Mouse (Mus musculus) kidney, postnatal 0 days (tissue): Measurements from ENCODE around the gene Otulinl. TPM values are rescaled to one million over a fixed set of nuclear protein-coding genes. Genes with fewer than 3 reads are reported as not detected.

Experiments used
- ATAC-seq: fragments of 200-750 bp; cut with Nextera tagmentation; replicated peaks from 2 replicates; pipeline ENCODE4 v1.8.0; 2017; ENCODE audit warnings: low read depth, moderate number of reproducible peaks, moderate TSS enrichment, moderate library complexity; ENCODE audit not compliant: low FRiP score
- DNase-seq: peaks from one replicate; pipeline ENCODE4 v3.0.0-alpha.2; 2016; ENCODE audit warnings: low spot score
- H3K27ac ChIP-seq: fragments of 300-500 bp; sonication (generic); 2 replicates; pipeline ENCODE4 v1.5.1; 2014; ENCODE audit warnings: mild to moderate bottlenecking
- H3K27me3 ChIP-seq: fragments of 300-500 bp; sonication (generic); 2 replicates; pipeline ENCODE4 v1.6.1; 2014; ENCODE audit warnings: low read length, mixed read lengths; ENCODE audit not compliant: insufficient read depth
- H3K36me3 ChIP-seq: fragments of 300-500 bp; sonication (generic); 2 replicates; pipeline ENCODE4 v1.6.1; 2014; ENCODE audit warnings: low read length, mixed read lengths; ENCODE audit not compliant: insufficient read depth
- H3K4me1 ChIP-seq: fragments of 300-500 bp; sonication (generic); replicated peaks from 2 replicates; pipeline ENCODE4 v1.6.1; 2014; ENCODE audit warnings: antibody characterized with exemption, low read length, mixed read lengths; ENCODE audit not compliant: insufficient read depth
- H3K4me2 ChIP-seq: fragments of 300-500 bp; sonication (generic); 2 replicates; pipeline ENCODE4 v1.6.1; 2014; ENCODE audit warnings: mild to moderate bottlenecking, low read length, moderate library complexity, mixed read lengths
- H3K4me3 ChIP-seq: fragments of 300-500 bp; sonication (generic); replicated peaks from 2 replicates; pipeline ENCODE4 v1.5.1; 2014; ENCODE audit warnings: low read depth, low read length
- H3K9ac ChIP-seq: fragments of 300-500 bp; sonication (generic); 2 replicates; pipeline ENCODE4 v1.6.1; 2014; ENCODE audit warnings: low read depth, low read length
- H3K9me3 ChIP-seq: fragments of 300-500 bp; sonication (generic); replicated peaks from 2 replicates; pipeline ENCODE4 v1.6.1; 2016; ENCODE audit warnings: low read length, inconsistent platforms, mixed read lengths
- CTCF ChIP-seq: IDR thresholded peaks from 2 replicates; pipeline ENCODE4 v1.5.1; 2016; ENCODE audit warnings: antibody characterized with exemption, low read depth, mild to moderate bottlenecking, moderate library complexity
- WGBS: fragments of 180-500 bp; shearing (Covaris S2); extraction: QIAGEN DNeasy Blood & Tissue Kit; methylation state at CpG from one replicate; pipeline ENCODE4 v1.1.7; 2014; 5-methylcytosine and 5-hydroxymethylcytosine counted together
- polyA plus RNA-seq: library from polyadenylated mRNA; unstranded; fragments of >200 nt; fragmentation: Nextera tagmentation; extraction: Ambion mirVana; gene quantifications from 2 replicates; pipeline ENCODE4 v1.2.1, GENCODE M21; 2015

Otulinl gene
- polyA plus RNA-seq, 1 experiment from 2014 or later, result 28.4 TPM

DNA sequence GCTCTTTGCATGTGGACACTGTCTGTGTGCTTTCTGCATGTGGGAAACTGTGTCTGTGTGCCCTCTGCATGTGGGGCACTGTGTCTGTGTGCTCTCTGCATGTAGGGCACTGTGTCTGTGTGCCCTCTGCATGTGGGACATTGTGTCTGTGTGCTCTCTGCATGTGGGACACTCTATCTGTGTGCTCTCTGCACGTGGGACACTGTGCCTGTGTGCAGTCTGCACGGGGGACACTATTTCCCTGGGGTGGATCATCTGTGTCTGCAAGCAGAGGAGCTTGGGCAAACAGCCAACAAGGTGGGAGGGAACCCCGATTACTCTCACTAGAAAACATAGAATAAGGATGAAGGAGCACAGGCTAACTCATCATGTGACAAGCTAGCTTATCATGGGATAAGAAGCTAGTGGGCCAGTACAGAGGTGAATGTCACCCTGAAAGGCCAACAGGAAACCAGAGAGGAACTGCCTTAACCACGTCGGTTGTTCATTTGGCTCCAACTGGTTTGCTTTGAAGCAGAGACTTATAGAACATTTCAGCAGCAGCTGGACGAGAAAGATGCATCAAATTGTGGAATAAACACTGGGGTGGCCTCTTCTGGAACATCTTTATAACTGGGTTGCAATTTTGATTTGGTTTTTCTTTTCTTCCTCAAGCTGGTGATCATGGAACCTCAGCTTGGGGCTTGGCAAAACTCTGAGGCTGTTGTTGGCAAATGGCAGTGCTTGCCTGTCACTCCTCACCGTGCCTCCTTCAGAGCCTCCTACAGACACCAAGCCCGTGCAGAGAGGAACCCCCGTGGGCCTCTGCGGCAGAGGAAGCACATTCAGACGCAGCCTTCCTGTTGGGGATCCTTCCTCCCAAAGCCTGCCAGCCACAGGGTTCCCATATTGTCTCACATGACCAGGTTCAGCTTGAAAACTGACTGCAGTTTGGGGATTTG, 20.9 kb upstream of the Otulinl start:
- ATAC-seq (no peak), DNase-seq (no peak)
- Histone ChIP-seq H3K27ac (peak overlapping the region; percentile 54), H3K9me3 (no peaks in the 10 kb centered on the region), H3K9ac (no peak overlapping the region), H3K4me1 (no peaks in the 10 kb centered on the region), H3K27me3 (no peaks in the 10 kb centered on the region), H3K4me3 (no peak overlapping the region), H3K36me3 (no peaks in the 10 kb centered on the region), H3K4me2 (no peak overlapping the region)
- TF ChIP-seq CTCF, result no peak
- WGBS, result 26% methylated on average over 11 of the region's 11 CpGs

DNA sequence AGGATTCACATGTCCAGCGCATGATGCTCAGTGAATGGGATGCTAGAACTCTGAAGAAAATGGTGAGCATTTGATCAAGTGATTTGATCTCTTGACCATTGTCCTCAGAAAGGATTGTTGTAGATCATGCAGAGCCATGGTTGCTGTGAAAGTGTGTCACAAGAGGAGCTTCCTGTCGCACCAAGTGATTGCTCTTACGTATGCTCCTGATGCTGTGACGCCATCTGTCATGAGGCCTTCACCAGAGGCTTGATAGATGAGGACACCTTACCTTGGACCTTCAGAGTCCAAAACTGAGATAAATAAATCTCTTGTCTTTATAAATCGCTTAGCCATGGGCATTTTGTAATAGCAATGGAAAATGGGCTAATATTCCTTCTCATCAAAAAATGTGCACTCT, 16.3 kb upstream of the Otulinl start:
- WGBS, result 90% methylated on average over 5 of the region's 5 CpGs

GRCm38 (mm10) chr15:27693235-27693634, 11.9 kb upstream of the Otulinl start:
- Histone ChIP-seq H3K36me3 (no peaks in the 10 kb centered on the region), H3K4me1 (no peaks in the 10 kb centered on the region), H3K9me3 (no peaks in the 10 kb centered on the region), H3K9ac (no peak overlapping the region), H3K4me3 (no peak overlapping the region), H3K4me2 (no peak overlapping the region), H3K27me3 (no peaks in the 10 kb centered on the region), H3K27ac (no peak overlapping the region)
- 55% methylated on average over 10 of the region's 10 CpGs for WGBS
- ATAC-seq (no peak), DNase-seq (no peak)
- no peak for TF ChIP-seq CTCF

More for the DNA sequence above, 16.3 kb upstream of the Otulinl start:
- Histone ChIP-seq H3K9ac (no peak overlapping the region), H3K4me3 (no peak overlapping the region), H3K9me3 (no peaks in the 10 kb centered on the region), H3K27me3 (no peaks in the 10 kb centered on the region), H3K27ac (no peak overlapping the region), H3K4me2 (no peak overlapping the region), H3K4me1 (no peaks in the 10 kb centered on the region), H3K36me3 (no peaks in the 10 kb centered on the region)
- TF ChIP-seq CTCF, result no peak
- ATAC-seq (no peak), DNase-seq (no peak)

GRCm38 (mm10) chr15:27692161-27692560, 10.8 kb upstream of the Otulinl start:
- 40% methylated on average over 7 of the region's 7 CpGs for WGBS
- H3K27ac ChIP-seq, result no peak overlapping the region
- no peaks in the 10 kb centered on the region for H3K9me3 ChIP-seq
- no peaks in the 10 kb centered on the region for H3K27me3 ChIP-seq
- DNase-seq (peak; percentile 58), ATAC-seq (no peak)
- TF ChIP-seq CTCF, result no peak
- H3K36me3 ChIP-seq, result no peaks in the 10 kb centered on the region
- H3K4me1 ChIP-seq, result no peaks in the 10 kb centered on the region
- H3K4me2 ChIP-seq, result no peak overlapping the region
- no peak overlapping the region for H3K9ac ChIP-seq
- H3K4me3 ChIP-seq, result no peak overlapping the region

DNA sequence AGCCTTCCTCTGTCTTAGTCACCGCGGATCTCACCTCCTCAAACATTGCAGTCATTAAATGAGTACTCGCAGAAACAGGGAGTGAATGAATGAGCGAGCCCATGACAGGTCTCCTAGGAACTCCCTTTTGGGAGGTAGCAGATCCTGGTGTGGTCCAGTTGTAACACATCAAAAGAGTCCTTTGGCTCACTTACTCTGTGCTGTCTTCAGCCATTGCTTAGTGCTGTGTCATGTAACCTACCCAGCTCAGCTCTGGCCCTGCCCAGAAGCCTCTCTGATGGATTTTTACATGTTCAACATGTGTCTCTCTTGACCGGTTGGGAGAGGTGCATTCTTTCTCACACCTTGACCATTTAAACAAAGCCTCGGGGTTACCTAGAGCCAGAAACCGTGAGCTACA, 9.8 kb upstream of the Otulinl start:
- H3K4me3 ChIP-seq, result no peak overlapping the region
- DNase-seq (peak; percentile 32), ATAC-seq (peak; percentile 68; the same call in 1 of the 2 replicates)
- H3K4me2 ChIP-seq, result no peak overlapping the region
- no peak overlapping the region for H3K27ac ChIP-seq
- H3K9ac ChIP-seq, result no peak overlapping the region
- TF ChIP-seq CTCF, result no peak
- H3K36me3 ChIP-seq, result no peaks in the 10 kb centered on the region
- no peaks in the 10 kb centered on the region for H3K9me3 ChIP-seq
- no peaks in the 10 kb centered on the region for H3K4me1 ChIP-seq
- WGBS, result 50% methylated on average over 7 of the region's 7 CpGs
- H3K27me3 ChIP-seq, result no peaks in the 10 kb centered on the region

DNA sequence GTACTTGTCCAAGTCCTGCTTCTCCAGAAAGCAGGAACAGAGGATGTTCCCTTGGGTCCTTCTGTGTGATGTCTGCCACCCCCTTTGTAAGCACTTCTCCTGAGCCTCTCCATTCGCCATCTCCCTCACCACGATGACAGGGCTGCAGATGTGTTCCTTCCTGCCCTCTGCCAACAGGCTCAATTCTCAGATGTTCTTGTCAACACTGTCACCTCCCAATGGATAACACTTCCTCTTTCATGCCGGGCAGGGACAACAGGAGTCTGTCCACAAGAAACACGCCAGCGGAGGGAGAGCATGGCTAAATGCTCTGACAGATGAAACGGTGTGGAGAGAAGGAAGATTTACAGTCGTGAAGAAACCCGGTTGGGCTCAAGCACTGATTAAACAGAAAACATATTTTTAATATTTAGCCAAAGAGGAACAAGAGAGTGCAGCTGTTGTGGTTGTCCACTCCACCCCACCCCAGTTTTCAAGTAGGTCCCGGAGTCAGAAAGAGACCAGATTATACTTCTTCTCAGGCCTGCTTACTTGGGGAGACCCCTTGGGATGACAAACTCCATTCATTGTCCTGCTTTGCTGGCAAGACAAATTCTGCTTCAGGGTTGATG, 6.8 kb upstream of the Otulinl start:
- WGBS, result 45% methylated on average over 9 of the region's 9 CpGs

More for the DNA sequence above, 6.8 kb upstream of the Otulinl start:
- Histone ChIP-seq H3K9me3 (no peaks in the 10 kb centered on the region), H3K36me3 (no peaks in the 10 kb centered on the region), H3K27me3 (no peaks in the 10 kb centered on the region), H3K27ac (no peak overlapping the region), H3K4me1 (0 out of 2 replicates have a peak, but pooled peaks cover 3% of the 10 kb centered on the region), H3K4me3 (no peak overlapping the region), H3K9ac (no peak overlapping the region), H3K4me2 (no peak overlapping the region)
- TF ChIP-seq CTCF, result no peak
- no peak for ATAC-seq
- peak; percentile 62 for DNase-seq
